Mouse (Mus musculus) E14TG2a.4 (cell line): ENCODE results near the gene Nupr1l.
A peak's percentile ranks its signal among the peaks of the same experiment; 100 is the strongest.

Source experiments
- H3K27me3 ChIP-seq: 2 replicates; pipeline ENCODE4 v1.6.1; 2014; ENCODE audit warnings: low read length, control low read depth; ENCODE audit not compliant: insufficient read depth
- H3K36me3 ChIP-seq: 2 replicates; pipeline ENCODE4 v1.6.1; 2014; ENCODE audit warnings: low read length, control low read depth; ENCODE audit not compliant: insufficient read depth
- H3K4me1 ChIP-seq: replicated peaks from 2 replicates; pipeline ENCODE4 v1.6.1; 2014; ENCODE audit warnings: low read depth, low read length, control low read depth
- H3K4me3 ChIP-seq: replicated peaks from 2 replicates; pipeline ENCODE4 v1.5.1; 2014; ENCODE audit warnings: mild to moderate bottlenecking, low read length
- H3K9me3 ChIP-seq: 2 replicates; pipeline ENCODE4 v1.6.1; 2014; ENCODE audit warnings: low read length, control low read depth
- CTCF ChIP-seq: conservative IDR thresholded peaks from 2 replicates; pipeline ENCODE4 v1.5.1; 2014; ENCODE audit warnings: low read length
- NANOG ChIP-seq: IDR thresholded peaks from 2 replicates; pipeline ENCODE4 v1.6.1; 2014; ENCODE audit warnings: borderline replicate concordance, low read length, mixed read lengths
- POU5F1 ChIP-seq: IDR thresholded peaks from 2 replicates; pipeline ENCODE4 v1.6.1; 2014; ENCODE audit warnings: low read length, borderline replicate concordance

Nupr1l gene

GRCm38 (mm10) chr5:129908242-129908965 is at the start of gene Nupr1l:
Gene Nupr1l, plus strand, starts transcription at chr5:129908540.
- peaks cover 53% of the 10 kb centered on the region for H3K4me1 ChIP-seq
- H3K27me3 ChIP-seq: no peaks in the 10 kb centered on the region
- H3K9me3 ChIP-seq: no peaks in the 10 kb centered on the region
- H3K4me3 ChIP-seq: peak within 1 kb of the TSS; percentile 91
- H3K36me3 ChIP-seq: peaks cover 7% of the 10 kb centered on the region
- TF ChIP-seq NANOG (no peak), CTCF (no peak), POU5F1 (no peak)

- peaks cover 13% of the 10 kb centered on the region for H3K9me3 ChIP-seq
- H3K27me3 ChIP-seq: no peaks in the 10 kb centered on the region
- TF ChIP-seq POU5F1: no peak
- TF ChIP-seq NANOG: no peak
- TF ChIP-seq CTCF: no peak
- peaks cover 61% of the 10 kb centered on the region for H3K36me3 ChIP-seq
- peaks cover 43% of the 10 kb centered on the region for H3K4me1 ChIP-seq
- H3K4me3 ChIP-seq: peak overlapping the region; percentile 10; the same call in 1 of the 2 replicates
These were observed 46.0 kb upstream of the Nupr1l start for GRCm38 (mm10) chr5:129862325-129862724.

- Histone ChIP-seq H3K9me3 (peaks cover 13% of the 10 kb centered on the region), H3K4me1 (peaks cover 52% of the 10 kb centered on the region), H3K36me3 (peaks cover 42% of the 10 kb centered on the region), H3K27me3 (no peaks in the 10 kb centered on the region), H3K4me3 (peak overlapping the region; percentile 48)
- no peak for TF ChIP-seq POU5F1
- TF ChIP-seq CTCF: peak; percentile 71
These were observed 43.9 kb upstream of the Nupr1l start for GRCm38 (mm10) chr5:129864467-129864866.

GRCm38 (mm10) chr5:129865841-129866240 is 42.5 kb upstream of the Nupr1l start:
- Histone ChIP-seq H3K36me3 (peaks cover 28% of the 10 kb centered on the region), H3K4me3 (peak overlapping the region; percentile 13), H3K9me3 (peaks cover 13% of the 10 kb centered on the region), H3K27me3 (no peaks in the 10 kb centered on the region), H3K4me1 (peaks cover 59% of the 10 kb centered on the region)
- TF ChIP-seq NANOG: no peak
- TF ChIP-seq CTCF: no peak
- no peak for TF ChIP-seq POU5F1

GRCm38 (mm10) chr5:129869238-129869995 is 38.9 kb upstream of the Nupr1l start:
- Histone ChIP-seq H3K4me3 (peak overlapping the region; percentile 51; the same call in 1 of the 2 replicates), H3K9me3 (no peaks in the 10 kb centered on the region), H3K36me3 (no peaks in the 10 kb centered on the region), H3K4me1 (peaks cover 55% of the 10 kb centered on the region), H3K27me3 (no peaks in the 10 kb centered on the region)
- TF ChIP-seq CTCF: no peak

- Histone ChIP-seq H3K9me3 (no peaks in the 10 kb centered on the region), H3K4me1 (peaks cover 51% of the 10 kb centered on the region), H3K27me3 (no peaks in the 10 kb centered on the region), H3K4me3 (no peak overlapping the region), H3K36me3 (no peaks in the 10 kb centered on the region)
- TF ChIP-seq NANOG (no peak), CTCF (no peak), POU5F1 (no peak)
These were observed 37.1 kb upstream of the Nupr1l start for GRCm38 (mm10) chr5:129871238-129871637.

GRCm38 (mm10) chr5:129873942-129874341 is 34.4 kb upstream of the Nupr1l start:
- peak overlapping the region; percentile 62 for H3K4me3 ChIP-seq
- TF ChIP-seq NANOG (no peak), CTCF (no peak), POU5F1 (no peak)

GRCm38 (mm10) chr5:129875098-129875497 is 33.2 kb upstream of the Nupr1l start:
- Histone ChIP-seq H3K36me3 (peaks cover 5% of the 10 kb centered on the region), H3K27me3 (no peaks in the 10 kb centered on the region), H3K9me3 (no peaks in the 10 kb centered on the region), H3K4me1 (peaks cover 36% of the 10 kb centered on the region), H3K4me3 (peak overlapping the region; percentile 67)
- TF ChIP-seq POU5F1: no peak
- no peak for TF ChIP-seq CTCF
- no peak for TF ChIP-seq NANOG

More at GRCm38 (mm10) chr5:129873942-129874341, 34.4 kb upstream of the Nupr1l start:
- Histone ChIP-seq H3K4me1 (peaks cover 48% of the 10 kb centered on the region), H3K36me3 (no peaks in the 10 kb centered on the region), H3K27me3 (no peaks in the 10 kb centered on the region), H3K9me3 (no peaks in the 10 kb centered on the region)

GRCm38 (mm10) chr5:129877731-129878455 is 30.4 kb upstream of the Nupr1l start:
- Histone ChIP-seq H3K36me3 (peaks cover 32% of the 10 kb centered on the region), H3K9me3 (no peaks in the 10 kb centered on the region), H3K27me3 (no peaks in the 10 kb centered on the region), H3K4me3 (no peak overlapping the region), H3K4me1 (peaks cover 35% of the 10 kb centered on the region)
- no peak for TF ChIP-seq POU5F1
- TF ChIP-seq CTCF: no peak
- no peak for TF ChIP-seq NANOG
